Mouse (Mus musculus) liver, adult 2 months (tissue): ENCODE results near the gene Fmo6.

Source experiments
- CTCF ChIP-seq: fragments of 200-500 bp; IDR thresholded peaks from 2 replicates; pipeline ENCODE4 v1.5.1; 2011; ENCODE audit warnings: low read depth, low read length, control low read depth
- POLR2A ChIP-seq: fragments of 200-500 bp; IDR thresholded peaks from 2 replicates; pipeline ENCODE4 v1.6.1; 2011; ENCODE audit warnings: low read length, control low read depth; ENCODE audit not compliant: insufficient read depth; ENCODE audit errors: extremely low read depth

- TF ChIP-seq CTCF, result no peak
- no peak for TF ChIP-seq POLR2A
These were observed 1.5 kb upstream of the Fmo6 start for GRCm38 (mm10) chr1:162938696-162939351.
